Mouse (Mus musculus) kidney, embryonic 15.5 days (tissue): ENCODE results near the gene Brd1. TPM values are rescaled to one million over a fixed set of nuclear protein-coding genes. Genes with fewer than 3 reads are reported as not detected.

Source experiments
- polyA plus RNA-seq: library from polyadenylated mRNA; unstranded; fragments of >200 nt; fragmentation: Nextera tagmentation; extraction: Ambion mirVana; gene quantifications from 2 replicates; pipeline ENCODE4 v1.2.1, GENCODE M21; 2015

Gene Brd1
- polyA plus RNA-seq, 1 experiment from 2014 or later: 21.1 TPM

Other genes with a start within 250 kb of the Brd1 start
- not detected in 2 replicates for gene Zdhhc25, start 133.9 kb downstream of the Brd1 start, polyA plus RNA-seq
- 19.6 and 21.2 TPM in 2 replicates for gene Zbed4, start 17.4 kb upstream of the Brd1 start, polyA plus RNA-seq
- 12.2 and 14.3 TPM in 2 replicates for gene Alg12, start 85.1 kb upstream of the Brd1 start, polyA plus RNA-seq
- 101 and 104 TPM in 2 replicates for gene Creld2, start 85.4 kb upstream of the Brd1 start, polyA plus RNA-seq
- gene Pim3, start 128.0 kb upstream of the Brd1 start, polyA plus RNA-seq: 50.4 and 54.6 TPM in 2 replicates
- gene Ttll8, start 220.2 kb upstream of the Brd1 start, polyA plus RNA-seq: not detected in 2 replicates
- not detected in 2 replicates for gene Mlc1, start 244.8 kb upstream of the Brd1 start, polyA plus RNA-seq
- gene Mov10l1, start 248.7 kb upstream of the Brd1 start, polyA plus RNA-seq: 0.05 and 0.14 TPM in 2 replicates